Mouse (Mus musculus) neural tube, embryonic 12.5 days (tissue): Measurements from ENCODE around the gene Ppfibp2. TPM values are rescaled to one million over a fixed set of nuclear protein-coding genes. Genes with fewer than 3 reads are reported as not detected.
A peak's percentile ranks its signal among the peaks of the same experiment; 100 is the strongest.

ENCODE experiments used
- ATAC-seq: fragments of 200-750 bp; cut with Nextera tagmentation; 2 replicates; pipeline ENCODE4 v1.8.0; 2017; ENCODE audit warnings: low read depth, mild to moderate bottlenecking, moderate TSS enrichment, moderate library complexity; ENCODE audit not compliant: low FRiP score
- H3K27ac ChIP-seq: fragments of 300-500 bp; sonication (generic); 2 replicates; pipeline ENCODE4 v1.5.1; 2016
- H3K27me3 ChIP-seq: fragments of 300-500 bp; sonication (generic); replicated peaks from 2 replicates; pipeline ENCODE4 v1.6.1; 2016; ENCODE audit warnings: mild to moderate bottlenecking
- H3K36me3 ChIP-seq: fragments of 300-500 bp; sonication (generic); 2 replicates; pipeline ENCODE4 v1.6.1; 2016; ENCODE audit warnings: mild to moderate bottlenecking
- H3K4me1 ChIP-seq: fragments of 300-500 bp; sonication (generic); 2 replicates; pipeline ENCODE4 v1.6.1; 2016
- H3K4me2 ChIP-seq: fragments of 300-500 bp; sonication (generic); replicated peaks from 2 replicates; pipeline ENCODE4 v1.6.1; 2016; ENCODE audit warnings: mild to moderate bottlenecking
- H3K4me3 ChIP-seq: fragments of 300-500 bp; sonication (generic); 2 replicates; pipeline ENCODE4 v1.5.1; 2016
- H3K9ac ChIP-seq: fragments of 300-500 bp; sonication (generic); 2 replicates; pipeline ENCODE4 v1.6.1; 2016; ENCODE audit warnings: mild to moderate bottlenecking
- H3K9me3 ChIP-seq: fragments of 300-500 bp; sonication (generic); 2 replicates; pipeline ENCODE4 v1.6.1; 2016; ENCODE audit warnings: mild to moderate bottlenecking
- WGBS: fragments of 180-500 bp; shearing (Covaris S2); methylation state at CpG from one replicate; pipeline ENCODE4 v1.1.7; 2016; 5-methylcytosine and 5-hydroxymethylcytosine counted together
- polyA plus RNA-seq: library from polyadenylated mRNA; unstranded; fragments of >200 nt; fragmentation: Nextera tagmentation; extraction: Ambion mirVana; gene quantifications from 2 replicates; pipeline ENCODE4 v1.2.1, GENCODE M21; 2016

The Ppfibp2 gene
- polyA plus RNA-seq, 1 experiment from 2014 or later = 3.5 TPM

DNA sequence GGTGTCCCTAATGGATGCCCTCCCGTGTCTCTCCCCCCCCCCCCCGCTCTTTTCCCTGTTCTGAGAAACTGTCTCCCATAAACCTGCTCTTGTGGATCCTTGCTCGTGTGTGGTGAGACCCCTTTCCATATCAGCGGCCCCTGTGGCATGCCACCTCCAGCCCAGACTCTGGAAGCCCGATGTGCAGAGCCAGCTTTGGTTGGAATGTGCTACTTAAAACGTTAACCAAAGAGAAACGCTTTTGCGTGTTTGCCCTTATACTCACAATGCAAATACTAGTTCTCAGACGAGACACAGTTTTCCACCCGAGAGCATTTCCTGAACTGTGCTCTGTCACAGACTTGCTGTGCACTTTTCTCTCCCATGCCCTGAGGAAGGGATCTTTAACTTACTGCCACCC lies 135.6 kb downstream of the Ppfibp2 start:
- ATAC-seq = no peak
- 81% methylated on average over 10 of the region's 10 CpGs for WGBS
- no peak overlapping the region for H3K4me2 ChIP-seq
- H3K9me3 ChIP-seq = peaks cover 6% of the 10 kb centered on the region; the same call in 1 of the 2 replicates
- H3K4me3 ChIP-seq = no peak overlapping the region
- no peak overlapping the region for H3K9ac ChIP-seq
- H3K27ac ChIP-seq = no peak overlapping the region
- H3K4me1 ChIP-seq = no peaks in the 10 kb centered on the region
- H3K36me3 ChIP-seq = no peaks in the 10 kb centered on the region
- H3K27me3 ChIP-seq = no peaks in the 10 kb centered on the region

DNA sequence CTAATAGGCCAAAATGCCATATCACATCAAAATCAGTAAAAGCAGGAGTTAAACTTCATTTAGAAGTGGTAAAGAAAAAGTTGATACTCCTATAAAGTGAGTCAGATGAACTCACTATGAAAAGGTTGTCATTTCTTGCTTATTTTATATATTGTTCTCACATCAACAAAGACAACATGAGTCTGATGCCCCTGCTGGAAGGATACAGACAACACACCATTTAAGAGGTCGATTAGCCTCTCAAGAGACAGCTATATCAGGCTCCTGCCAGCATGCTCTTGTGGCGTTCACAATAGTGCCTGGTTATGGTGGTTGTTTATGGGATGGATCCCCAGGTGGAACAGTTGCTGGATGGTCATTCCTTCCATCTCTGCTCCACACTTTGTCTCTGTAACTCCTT lies 138.2 kb downstream of the Ppfibp2 start:
- no peak overlapping the region for H3K9ac ChIP-seq
- H3K9me3 ChIP-seq = no peaks in the 10 kb centered on the region
- no peaks in the 10 kb centered on the region for H3K27me3 ChIP-seq
- H3K4me2 ChIP-seq = no peak overlapping the region
- no peak overlapping the region for H3K4me3 ChIP-seq
- no peak overlapping the region for H3K27ac ChIP-seq
- no peaks in the 10 kb centered on the region for H3K36me3 ChIP-seq
- no peaks in the 10 kb centered on the region for H3K4me1 ChIP-seq
- no peak for ATAC-seq
- 68% methylated on average over 2 of the region's 2 CpGs for WGBS

DNA sequence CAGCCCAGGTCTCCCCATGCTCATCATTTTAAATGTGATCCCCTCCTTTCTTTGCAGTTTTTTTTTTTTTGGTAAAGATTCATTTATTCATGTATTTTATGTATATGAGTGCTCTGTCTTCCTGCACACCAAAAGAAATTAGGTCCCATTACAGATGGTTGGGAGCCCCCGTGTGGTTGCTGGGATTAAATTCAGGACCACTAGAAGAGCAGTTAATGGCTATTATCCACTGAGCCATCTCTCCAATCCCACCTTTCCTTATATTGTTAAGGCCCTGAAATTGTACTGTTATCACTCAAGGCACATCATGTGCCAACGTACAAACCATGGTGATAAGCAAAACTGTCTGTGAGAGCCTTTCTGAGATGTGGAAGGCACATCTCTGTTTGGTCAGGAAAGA lies 143.7 kb downstream of the Ppfibp2 start:
- no peak overlapping the region for H3K4me2 ChIP-seq
- H3K4me3 ChIP-seq = no peak overlapping the region
- no peaks in the 10 kb centered on the region for H3K27me3 ChIP-seq
- no peak for ATAC-seq
- WGBS = 46% methylated on average over 2 of the region's 2 CpGs
- no peak overlapping the region for H3K27ac ChIP-seq
- no peak overlapping the region for H3K9ac ChIP-seq
- no peaks in the 10 kb centered on the region for H3K9me3 ChIP-seq
- no peaks in the 10 kb centered on the region for H3K4me1 ChIP-seq
- no peaks in the 10 kb centered on the region for H3K36me3 ChIP-seq

DNA sequence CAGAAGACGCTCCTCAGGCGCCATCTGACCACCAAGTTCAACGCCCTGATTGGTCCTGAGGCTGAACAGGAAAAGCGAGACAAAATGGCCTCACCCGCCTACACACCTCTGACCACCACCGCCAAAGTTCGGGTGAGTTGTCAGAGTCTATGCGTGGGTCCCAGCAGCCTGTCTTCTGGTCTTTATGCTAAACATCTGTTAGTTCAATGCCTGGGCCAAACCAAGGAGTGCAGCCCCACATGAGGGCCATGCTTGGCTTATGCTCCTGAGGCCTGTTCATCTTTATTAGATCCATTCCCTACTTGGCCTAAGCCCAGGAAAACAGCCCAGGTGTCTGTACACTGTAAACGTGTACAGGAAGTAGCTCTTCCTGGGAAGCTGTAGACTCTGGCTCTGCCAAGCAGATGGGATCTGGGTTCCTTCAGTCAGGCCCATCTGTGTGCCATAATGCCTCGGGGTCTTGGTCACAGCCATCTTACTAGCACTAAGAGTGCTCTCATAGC lies 148.0 kb downstream of the Ppfibp2 start:
- no peak for ATAC-seq
- H3K4me2 ChIP-seq = no peak overlapping the region
- no peak overlapping the region for H3K27ac ChIP-seq
- WGBS = 88% methylated on average over 10 of the region's 10 CpGs
- no peaks in the 10 kb centered on the region for H3K4me1 ChIP-seq
- no peaks in the 10 kb centered on the region for H3K9me3 ChIP-seq
- H3K36me3 ChIP-seq = no peaks in the 10 kb centered on the region
- H3K9ac ChIP-seq = no peak overlapping the region
- no peaks in the 10 kb centered on the region for H3K27me3 ChIP-seq
- no peak overlapping the region for H3K4me3 ChIP-seq

DNA sequence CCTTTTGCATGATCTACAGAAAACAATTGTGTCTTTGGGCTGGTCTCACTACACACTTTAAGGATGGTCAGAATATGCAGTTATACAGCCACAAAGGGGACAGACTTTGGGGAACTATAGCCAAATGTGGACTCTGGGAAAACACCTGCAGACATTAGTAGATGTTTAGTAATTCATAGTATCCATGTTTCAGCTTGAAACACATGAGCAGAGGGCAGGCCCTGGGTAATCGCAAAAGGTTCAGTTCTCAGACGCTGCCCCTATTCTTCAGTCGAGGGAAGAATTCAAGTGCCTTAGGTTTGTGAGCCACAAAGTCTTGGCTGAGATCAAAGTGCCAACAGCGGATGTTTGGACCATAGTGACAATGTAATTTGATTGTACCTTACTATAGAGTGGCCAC lies 149.4 kb downstream of the Ppfibp2 start:
- no peak for ATAC-seq
- WGBS = 87% methylated on average over 4 of the region's 4 CpGs

DNA sequence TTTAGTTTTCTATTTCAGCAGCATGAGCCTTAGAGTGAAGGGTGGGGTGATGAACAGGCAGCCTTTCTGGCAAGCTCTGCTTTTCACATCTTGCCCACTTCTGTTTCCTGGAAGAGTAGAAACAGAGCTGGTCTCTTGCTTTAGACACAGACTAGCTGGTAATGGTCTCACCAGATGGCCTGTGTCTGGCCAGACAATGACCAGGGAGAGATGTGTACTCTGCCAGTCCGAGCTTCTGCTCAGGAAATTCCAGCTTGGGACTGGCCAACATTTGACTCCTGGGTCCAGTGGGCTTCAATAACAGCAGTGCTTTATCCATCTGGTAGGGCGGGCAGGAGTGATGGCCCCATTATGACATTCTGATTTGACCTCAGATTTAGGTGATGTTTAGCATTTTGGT lies 150.1 kb downstream of the Ppfibp2 start:
- no peak overlapping the region for H3K4me2 ChIP-seq
- no peaks in the 10 kb centered on the region for H3K27me3 ChIP-seq
- H3K9me3 ChIP-seq = no peaks in the 10 kb centered on the region
- H3K4me3 ChIP-seq = no peak overlapping the region
- H3K9ac ChIP-seq = no peak overlapping the region
- no peaks in the 10 kb centered on the region for H3K4me1 ChIP-seq
- no peak for ATAC-seq
- H3K27ac ChIP-seq = no peak overlapping the region
- no peaks in the 10 kb centered on the region for H3K36me3 ChIP-seq
- 61% methylated on average over 2 of the region's 2 CpGs for WGBS

More for the DNA sequence above, 149.4 kb downstream of the Ppfibp2 start:
- no peak overlapping the region for H3K4me3 ChIP-seq
- H3K4me1 ChIP-seq = no peaks in the 10 kb centered on the region
- H3K36me3 ChIP-seq = no peaks in the 10 kb centered on the region
- H3K27ac ChIP-seq = no peak overlapping the region
- no peaks in the 10 kb centered on the region for H3K27me3 ChIP-seq
- no peak overlapping the region for H3K4me2 ChIP-seq
- no peak overlapping the region for H3K9ac ChIP-seq
- no peaks in the 10 kb centered on the region for H3K9me3 ChIP-seq

DNA sequence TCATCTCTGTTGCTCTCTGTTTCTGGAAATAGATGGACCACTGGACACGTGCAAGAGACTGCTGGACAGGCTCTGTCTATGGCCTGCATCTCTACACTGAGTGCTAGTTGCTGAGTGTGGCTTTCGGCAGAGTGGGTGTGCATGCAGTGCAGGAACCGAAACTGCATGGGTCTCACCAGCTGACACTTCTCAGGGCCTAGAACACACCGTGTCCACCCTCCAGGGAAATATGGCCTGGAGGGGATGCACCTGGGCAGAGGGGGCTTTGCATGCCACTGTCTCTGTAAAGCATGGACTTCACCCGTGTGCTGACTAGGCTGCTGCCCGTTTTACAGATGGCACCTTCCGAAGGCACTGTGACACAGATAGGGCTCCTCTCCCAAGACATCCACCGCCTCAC lies 151.0 kb downstream of the Ppfibp2 start:
- Histone ChIP-seq H3K9ac (no peak overlapping the region), H3K36me3 (no peaks in the 10 kb centered on the region), H3K4me2 (no peak overlapping the region), H3K9me3 (no peaks in the 10 kb centered on the region), H3K4me3 (no peak overlapping the region), H3K27ac (no peak overlapping the region), H3K4me1 (no peaks in the 10 kb centered on the region), H3K27me3 (no peaks in the 10 kb centered on the region)
- 91% methylated on average over 8 of the region's 8 CpGs for WGBS
- no peak for ATAC-seq

DNA sequence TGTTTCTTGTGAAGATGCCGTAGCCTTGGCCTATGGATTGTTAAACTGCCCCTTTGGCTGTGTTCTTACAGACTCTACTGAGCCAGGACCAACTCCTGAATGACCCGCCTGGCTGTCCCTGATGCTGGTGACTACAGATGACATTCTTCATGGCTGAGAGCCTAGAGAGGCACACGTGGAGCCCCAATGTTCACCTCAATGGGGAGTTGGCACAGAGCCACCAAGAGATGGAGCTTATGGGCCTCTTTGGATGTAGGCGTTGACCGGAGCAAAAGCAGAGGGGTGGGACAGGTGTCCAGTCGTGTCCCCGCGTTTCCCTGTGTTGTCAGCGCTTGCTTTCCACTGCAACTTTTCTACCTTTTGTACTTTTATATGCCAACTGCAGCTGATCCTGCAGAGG lies 152.5 kb downstream of the Ppfibp2 start:
- H3K27ac ChIP-seq = no peak overlapping the region
- H3K4me1 ChIP-seq = no peaks in the 10 kb centered on the region
- no peak overlapping the region for H3K9ac ChIP-seq
- H3K36me3 ChIP-seq = no peaks in the 10 kb centered on the region
- no peak overlapping the region for H3K4me3 ChIP-seq
- 91% methylated on average over 9 of the region's 9 CpGs for WGBS
- no peak for ATAC-seq
- no peaks in the 10 kb centered on the region for H3K27me3 ChIP-seq
- H3K4me2 ChIP-seq = no peak overlapping the region
- H3K9me3 ChIP-seq = no peaks in the 10 kb centered on the region

DNA sequence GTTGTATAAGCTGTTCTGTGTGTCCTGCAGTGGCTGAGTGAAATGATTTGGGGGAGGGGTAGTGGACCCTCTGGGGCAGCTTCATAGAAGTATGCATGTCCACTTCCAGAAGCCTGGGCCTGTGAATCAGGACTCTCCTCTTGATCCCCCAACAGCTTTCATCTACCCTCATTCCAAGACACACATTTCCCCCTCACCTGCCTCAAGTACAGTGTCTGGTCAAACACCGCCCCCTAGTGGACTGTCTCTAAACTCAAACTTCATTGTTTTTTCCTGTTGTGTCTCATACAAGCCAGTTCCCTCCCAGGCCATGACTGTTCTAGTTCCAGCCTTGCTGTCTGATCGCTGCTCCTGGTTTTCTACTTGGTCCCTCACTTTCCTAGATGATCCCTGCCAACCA lies 152.9 kb downstream of the Ppfibp2 start:
- Histone ChIP-seq H3K4me1 (no peaks in the 10 kb centered on the region), H3K4me3 (no peak overlapping the region), H3K9ac (no peak overlapping the region), H3K4me2 (no peak overlapping the region), H3K27ac (no peak overlapping the region), H3K27me3 (no peaks in the 10 kb centered on the region), H3K9me3 (no peaks in the 10 kb centered on the region), H3K36me3 (no peaks in the 10 kb centered on the region)
- ATAC-seq = 0 out of 2 replicates have a peak, but pooled peaks have one; percentile 30
- WGBS = 19% methylated on average over 2 of the region's 2 CpGs

DNA sequence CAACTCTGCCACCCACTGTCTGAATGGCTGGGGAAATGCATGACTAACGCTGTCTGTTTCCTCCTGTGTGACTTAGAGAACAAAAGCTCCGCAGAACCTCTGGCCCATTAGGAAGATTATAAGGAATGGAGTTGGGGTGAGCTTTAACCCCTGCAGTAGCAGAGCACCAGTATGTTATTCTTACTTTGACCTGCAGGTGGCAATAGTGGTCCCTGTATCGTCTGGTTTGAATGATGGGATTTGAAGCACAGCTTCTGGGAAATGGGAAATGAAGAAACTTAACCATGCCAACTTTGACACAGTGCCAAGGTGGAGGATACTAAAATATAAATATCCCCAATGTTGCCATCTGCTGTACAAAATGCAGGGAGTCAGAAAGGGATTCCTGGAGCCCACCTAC lies 154.3 kb downstream of the Ppfibp2 start:
- 5% methylated on average over 3 of the region's 3 CpGs for WGBS
- Histone ChIP-seq H3K4me3 (no peak overlapping the region), H3K36me3 (no peaks in the 10 kb centered on the region), H3K4me2 (no peak overlapping the region), H3K4me1 (no peaks in the 10 kb centered on the region), H3K27ac (no peak overlapping the region), H3K9me3 (no peaks in the 10 kb centered on the region), H3K27me3 (no peaks in the 10 kb centered on the region), H3K9ac (no peak overlapping the region)
- 0 out of 2 replicates have a peak, but pooled peaks have one; percentile 23 for ATAC-seq

DNA sequence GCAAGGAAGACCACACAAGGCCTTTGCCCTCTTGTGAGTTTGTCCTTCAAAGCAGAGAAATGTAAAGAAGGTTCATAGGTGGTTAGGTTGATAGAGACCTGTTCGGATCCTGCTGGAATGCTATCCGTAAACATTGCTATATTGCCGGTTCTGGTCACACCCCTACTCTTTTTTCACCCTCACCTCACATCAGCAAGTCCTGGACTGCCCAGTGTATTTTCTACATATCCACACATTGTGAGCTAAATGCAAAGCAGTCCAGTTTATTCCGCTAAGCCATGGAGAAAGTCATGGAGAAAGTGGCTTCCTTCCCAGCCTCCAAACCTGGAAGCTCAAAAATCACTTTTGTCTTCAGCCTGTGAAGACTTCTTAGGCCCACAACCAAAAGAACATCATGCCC lies 154.7 kb downstream of the Ppfibp2 start:
- no peaks in the 10 kb centered on the region for H3K27me3 ChIP-seq
- ATAC-seq = no peak

DNA sequence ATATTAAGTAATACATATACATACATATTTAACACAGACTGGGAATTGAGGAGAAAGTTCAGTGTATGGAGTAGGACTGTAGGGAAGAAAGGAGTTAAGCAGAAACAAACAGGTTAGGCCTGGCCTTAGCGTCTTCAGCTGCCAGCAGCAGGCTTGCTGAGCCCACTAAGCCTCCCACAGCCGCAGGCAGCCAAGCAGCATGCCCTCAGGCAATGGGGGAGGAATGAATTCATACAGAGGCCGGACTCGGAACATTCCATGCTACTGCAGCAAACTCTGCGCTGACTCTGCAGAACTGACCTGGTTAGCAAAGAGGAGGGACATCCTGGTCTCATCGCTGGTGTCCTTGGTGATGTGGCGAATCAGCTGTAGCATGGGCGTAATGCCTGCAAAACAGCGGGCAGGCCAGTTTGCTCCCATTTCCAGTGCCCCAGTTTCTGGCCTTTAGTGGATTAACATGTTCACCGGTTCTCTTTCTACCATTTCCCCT lies 157.1 kb downstream of the Ppfibp2 start:
- ATAC-seq = no peak
- Histone ChIP-seq H3K9me3 (no peaks in the 10 kb centered on the region), H3K4me1 (no peaks in the 10 kb centered on the region), H3K27me3 (no peaks in the 10 kb centered on the region), H3K36me3 (no peaks in the 10 kb centered on the region), H3K27ac (no peak overlapping the region), H3K9ac (no peak overlapping the region), H3K4me2 (no peak overlapping the region), H3K4me3 (no peak overlapping the region)
- 85% methylated on average over 10 of the region's 10 CpGs for WGBS

More for the DNA sequence above, 154.7 kb downstream of the Ppfibp2 start:
- Histone ChIP-seq H3K9ac (no peak overlapping the region), H3K4me1 (no peaks in the 10 kb centered on the region), H3K4me3 (no peak overlapping the region), H3K9me3 (no peaks in the 10 kb centered on the region), H3K36me3 (no peaks in the 10 kb centered on the region), H3K27ac (no peak overlapping the region), H3K4me2 (no peak overlapping the region)
- 92% methylated on average over 4 of the region's 4 CpGs for WGBS

DNA sequence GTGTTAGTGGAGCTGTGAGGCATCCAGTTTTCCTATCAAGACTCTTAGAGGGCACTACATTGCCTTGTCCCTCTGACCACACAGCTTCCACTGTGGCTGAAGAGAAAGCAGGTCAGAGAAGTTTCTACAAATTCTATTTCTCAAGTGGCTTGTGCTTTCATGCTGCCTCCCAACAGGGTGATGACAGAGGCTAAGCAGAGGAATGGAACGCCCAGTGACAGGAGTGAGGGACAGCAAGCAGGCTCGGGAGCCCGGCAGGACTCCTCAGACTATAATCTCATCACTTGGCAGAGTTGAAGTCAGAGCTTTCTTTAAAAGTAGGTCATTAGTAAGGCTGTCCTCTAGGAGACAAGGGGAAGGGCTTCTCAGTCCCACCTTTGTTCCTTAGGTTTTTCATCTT lies 160.9 kb downstream of the Ppfibp2 start:
- H3K9me3 ChIP-seq = no peaks in the 10 kb centered on the region
- WGBS = 78% methylated on average over 3 of the region's 3 CpGs
- H3K9ac ChIP-seq = no peak overlapping the region
- no peak overlapping the region for H3K27ac ChIP-seq
- H3K27me3 ChIP-seq = no peaks in the 10 kb centered on the region
- no peak overlapping the region for H3K4me2 ChIP-seq
- H3K36me3 ChIP-seq = no peaks in the 10 kb centered on the region
- H3K4me1 ChIP-seq = no peaks in the 10 kb centered on the region
- no peak overlapping the region for H3K4me3 ChIP-seq
- no peak for ATAC-seq
